Mouse (Mus musculus): ENCODE measurements around the gene Fgfr3.

- TF ChIP-seq EP300 (optimal IDR thresholded peaks at IDR 0.05) (no peak), CTCF (IDR thresholded peaks at IDR 0.05; ENCODE audit: low read depth) (no peak)
Observed at GRCm38 (mm10) chr5:33723641-33724465, 2.4 kb downstream of the Fgfr3 start.
